Mouse (Mus musculus) forebrain, embryonic 13.5 days (tissue): ENCODE results near the gene Psmd11. TPM values are rescaled to one million over a fixed set of nuclear protein-coding genes. Genes with fewer than 3 reads are reported as not detected.

ENCODE experiments used
- ATAC-seq: fragments of 200-750 bp; cut with Nextera tagmentation; 2 replicates; pipeline ENCODE4 v1.8.0; 2017
- H3K27ac ChIP-seq: fragments of 300-500 bp; sonication (generic); 2 replicates; pipeline ENCODE4 v1.5.1; 2015; ENCODE audit warnings: inconsistent platforms, mild to moderate bottlenecking, moderate library complexity
- H3K27me3 ChIP-seq: fragments of 300-500 bp; sonication (generic); 2 replicates; pipeline ENCODE4 v1.6.1; 2015; ENCODE audit warnings: mild to moderate bottlenecking, inconsistent platforms
- H3K36me3 ChIP-seq: fragments of 300-500 bp; sonication (generic); 2 replicates; pipeline ENCODE4 v1.6.1; 2015; ENCODE audit warnings: mild to moderate bottlenecking, inconsistent platforms; ENCODE audit not compliant: poor library complexity, severe bottlenecking
- H3K4me1 ChIP-seq: fragments of 300-500 bp; sonication (generic); 2 replicates; pipeline ENCODE4 v1.6.1; 2015; ENCODE audit warnings: inconsistent platforms
- H3K4me2 ChIP-seq: fragments of 300-500 bp; sonication (generic); 2 replicates; pipeline ENCODE4 v1.6.1; 2015; ENCODE audit warnings: inconsistent platforms, mild to moderate bottlenecking, moderate library complexity
- H3K4me3 ChIP-seq: fragments of 300-500 bp; sonication (generic); 2 replicates; pipeline ENCODE4 v1.5.1; 2015; ENCODE audit warnings: mild to moderate bottlenecking, inconsistent platforms
- H3K9ac ChIP-seq: fragments of 300-500 bp; sonication (generic); 2 replicates; pipeline ENCODE4 v1.6.1; 2015; ENCODE audit warnings: mild to moderate bottlenecking, inconsistent platforms
- H3K9me3 ChIP-seq: fragments of 300-500 bp; sonication (generic); replicated peaks from 2 replicates; pipeline ENCODE4 v1.6.1; 2016; ENCODE audit warnings: inconsistent platforms
- WGBS: fragments of 180-500 bp; shearing (Covaris S2); methylation state at CpG from one replicate; pipeline ENCODE4 v1.1.7; 2015; 5-methylcytosine and 5-hydroxymethylcytosine counted together
- polyA plus RNA-seq: library from polyadenylated mRNA; unstranded; fragments of >200 nt; fragmentation: Nextera tagmentation; extraction: Ambion mirVana; gene quantifications from 2 replicates; pipeline ENCODE4 v1.2.1, GENCODE M21; 2015

Psmd11 gene
- polyA plus RNA-seq, 1 experiment from 2014 or later = 370 TPM

- Histone ChIP-seq H3K9me3 (no peaks in the 10 kb centered on the region), H3K4me2 (no peak overlapping the region), H3K4me1 (peaks cover 48% of the 10 kb centered on the region), H3K27me3 (no peaks in the 10 kb centered on the region), H3K4me3 (no peak overlapping the region), H3K27ac (peak overlapping the region; percentile 86; the same call in 1 of the 2 replicates), H3K36me3 (no peaks in the 10 kb centered on the region), H3K9ac (no peak overlapping the region)
- 69% methylated on average over 4 of the region's 4 CpGs for WGBS
- ATAC-seq = no peak
Measured at GRCm38 (mm10) chr11:80499550-80499952, 71.1 kb downstream of the Psmd11 start.

- Histone ChIP-seq H3K9me3 (no peaks in the 10 kb centered on the region), H3K4me1 (peaks cover 63% of the 10 kb centered on the region), H3K27ac (peak overlapping the region; percentile 99), H3K4me2 (peak overlapping the region; percentile 33; the same call in 1 of the 2 replicates), H3K27me3 (no peaks in the 10 kb centered on the region), H3K36me3 (no peaks in the 10 kb centered on the region), H3K9ac (peak overlapping the region; percentile 56), H3K4me3 (no peak overlapping the region)
- WGBS = 71% methylated on average over 6 of the region's 6 CpGs
- ATAC-seq = no peak
Measured at GRCm38 (mm10) chr11:80503281-80503680, 74.9 kb downstream of the Psmd11 start.

- Histone ChIP-seq H3K4me3 (no peak overlapping the region), H3K27me3 (no peaks in the 10 kb centered on the region), H3K4me2 (peak overlapping the region; percentile 49), H3K27ac (peak overlapping the region; percentile 99), H3K36me3 (no peaks in the 10 kb centered on the region), H3K4me1 (peaks cover 63% of the 10 kb centered on the region), H3K9ac (peak overlapping the region; percentile 56), H3K9me3 (no peaks in the 10 kb centered on the region)
- peak; percentile 97 for ATAC-seq
- 9% methylated on average over 13 of the region's 13 CpGs for WGBS
Measured at GRCm38 (mm10) chr11:80503726-80504452, 75.5 kb downstream of the Psmd11 start.

- Histone ChIP-seq H3K9ac (peak overlapping the region; percentile 52), H3K4me2 (peak overlapping the region; percentile 49), H3K4me3 (no peak overlapping the region), H3K27me3 (no peaks in the 10 kb centered on the region), H3K27ac (peak overlapping the region; percentile 99), H3K4me1 (peaks cover 62% of the 10 kb centered on the region), H3K9me3 (no peaks in the 10 kb centered on the region), H3K36me3 (no peaks in the 10 kb centered on the region)
- peak; percentile 20; the same call in 1 of the 2 replicates for ATAC-seq
- WGBS = 28% methylated on average over 6 of the region's 6 CpGs
Measured at GRCm38 (mm10) chr11:80504519-80505385, 76.3 kb downstream of the Psmd11 start.

- Histone ChIP-seq H3K9me3 (no peaks in the 10 kb centered on the region), H3K27ac (peak overlapping the region; percentile 99), H3K4me3 (no peak overlapping the region), H3K9ac (no peak overlapping the region), H3K4me1 (peaks cover 61% of the 10 kb centered on the region), H3K36me3 (no peaks in the 10 kb centered on the region), H3K27me3 (no peaks in the 10 kb centered on the region), H3K4me2 (no peak overlapping the region)
- ATAC-seq = no peak
- WGBS = 85% methylated on average over 3 of the region's 3 CpGs
Measured at GRCm38 (mm10) chr11:80505581-80505980, 77.2 kb downstream of the Psmd11 start.

GRCm38 (mm10) chr11:80506483-80506882 is 78.1 kb downstream of the Psmd11 start:
- no peak for ATAC-seq
- H3K27me3 ChIP-seq = no peaks in the 10 kb centered on the region
- no peak overlapping the region for H3K4me2 ChIP-seq
- H3K9ac ChIP-seq = no peak overlapping the region
- peaks cover 66% of the 10 kb centered on the region for H3K4me1 ChIP-seq
- no peak overlapping the region for H3K4me3 ChIP-seq
- no peaks in the 10 kb centered on the region for H3K9me3 ChIP-seq
- H3K36me3 ChIP-seq = no peaks in the 10 kb centered on the region
- H3K27ac ChIP-seq = no peak overlapping the region

- no peak overlapping the region for H3K4me3 ChIP-seq
- no peaks in the 10 kb centered on the region for H3K27me3 ChIP-seq
- H3K9me3 ChIP-seq = no peaks in the 10 kb centered on the region
- WGBS = 92% methylated on average over 6 of the region's 6 CpGs
- no peak overlapping the region for H3K4me2 ChIP-seq
- H3K27ac ChIP-seq = peak overlapping the region; percentile 57
- H3K4me1 ChIP-seq = peaks cover 75% of the 10 kb centered on the region
- ATAC-seq = no peak
- no peak overlapping the region for H3K9ac ChIP-seq
- no peaks in the 10 kb centered on the region for H3K36me3 ChIP-seq
Measured at GRCm38 (mm10) chr11:80507791-80508190, 79.4 kb downstream of the Psmd11 start.

- Histone ChIP-seq H3K9ac (0 out of 2 replicates have a peak overlapping the region, but pooled peaks have one; percentile 19), H3K4me1 (peaks cover 74% of the 10 kb centered on the region), H3K4me2 (peak overlapping the region; percentile 12)
Measured at GRCm38 (mm10) chr11:80508361-80509175, 80.2 kb downstream of the Psmd11 start.

GRCm38 (mm10) chr11:80509176-80509506 is 80.7 kb downstream of the Psmd11 start:
- Histone ChIP-seq H3K9ac (0 out of 2 replicates have a peak overlapping the region, but pooled peaks have one; percentile 19), H3K4me3 (no peak overlapping the region), H3K27ac (peak overlapping the region; percentile 54), H3K4me1 (peaks cover 76% of the 10 kb centered on the region), H3K4me2 (peak overlapping the region; percentile 12), H3K9me3 (no peaks in the 10 kb centered on the region), H3K36me3 (no peaks in the 10 kb centered on the region), H3K27me3 (no peaks in the 10 kb centered on the region)
- 72% methylated on average over 5 of the region's 5 CpGs for WGBS
- ATAC-seq = no peak

More at GRCm38 (mm10) chr11:80508361-80509175, 80.2 kb downstream of the Psmd11 start:
- 44% methylated on average over 19 of the region's 19 CpGs for WGBS
- ATAC-seq = no peak
- no peaks in the 10 kb centered on the region for H3K9me3 ChIP-seq
- H3K36me3 ChIP-seq = no peaks in the 10 kb centered on the region
- H3K27ac ChIP-seq = peak overlapping the region; percentile 57
- no peak overlapping the region for H3K4me3 ChIP-seq
- H3K27me3 ChIP-seq = no peaks in the 10 kb centered on the region

GRCm38 (mm10) chr11:80510124-80510523 is 81.7 kb downstream of the Psmd11 start:
- WGBS = 84% methylated on average over 10 of the region's 10 CpGs
- Histone ChIP-seq H3K27me3 (no peaks in the 10 kb centered on the region), H3K9me3 (no peaks in the 10 kb centered on the region), H3K27ac (no peak overlapping the region), H3K9ac (no peak overlapping the region), H3K4me3 (no peak overlapping the region), H3K4me2 (no peak overlapping the region), H3K4me1 (peaks cover 72% of the 10 kb centered on the region), H3K36me3 (no peaks in the 10 kb centered on the region)
- no peak for ATAC-seq

- Histone ChIP-seq H3K27ac (0 out of 2 replicates have a peak overlapping the region, but pooled peaks have one; percentile 5), H3K9ac (0 out of 2 replicates have a peak overlapping the region, but pooled peaks have one; percentile 5), H3K36me3 (no peaks in the 10 kb centered on the region), H3K4me3 (no peak overlapping the region), H3K4me2 (no peak overlapping the region), H3K4me1 (peaks cover 80% of the 10 kb centered on the region), H3K27me3 (no peaks in the 10 kb centered on the region), H3K9me3 (no peaks in the 10 kb centered on the region)
- no peak for ATAC-seq
- WGBS = 59% methylated on average over 19 of the region's 19 CpGs
Measured at GRCm38 (mm10) chr11:80512313-80513056, 84.1 kb downstream of the Psmd11 start.
